Mouse (Mus musculus) adrenal gland, adult 2 months (tissue): ENCODE data around the gene Mdk. TPM values are rescaled to one million over a fixed set of nuclear protein-coding genes. Genes with fewer than 3 reads are reported as not detected.
A peak's percentile ranks its signal among the peaks of the same experiment; 100 is the strongest.

ENCODE experiments used
- DNase-seq: peaks from one replicate; pipeline ENCODE4 v3.0.0; 2021
- long read RNA-seq: library from polyadenylated mRNA; stranded (forward); transcript quantifications from one replicate; pipeline ENCODE4 v2.0.0, GENCODE M21; 2021
- polyA plus RNA-seq: library from polyadenylated mRNA; depleted of rRNA; stranded (reverse); fragments of >200 nt; gene quantifications from 2 replicates; pipeline ENCODE4 v1.2.3, GENCODE M21; 2012; rRNA removed
- total RNA-seq, 2 experiments: library from RNA; stranded (reverse); gene quantifications; 2 replicates each; pipeline ENCODE4 v1.2.3; 2021

The Mdk gene
- 1 to 10 TPM; 6.0 to 8.0 TPM for total RNA-seq
- 1.3 and 2.1 TPM in 2 replicates for polyA plus RNA-seq
- long read RNA-seq, partial matches to known transcripts: 0 of 4 reads
- long read RNA-seq, other reads (novel, unspliced or antisense): 0 of 4 reads

- no peak for DNase-seq
These were observed at the start of gene Mdk for GRCm38 (mm10) chr2:91932160-91932711. Gene Mdk, minus strand, starts transcription at chr2:91932297.

- DNase-seq: no peak
These were observed 48.7 kb upstream of the Mdk start for GRCm38 (mm10) chr2:91980830-91981229.

GRCm38 (mm10) chr2:91980245-91980644, 48.1 kb upstream of the Mdk start:
- DNase-seq: no peak

- no peak for DNase-seq
These were observed 46.5 kb upstream of the Mdk start for GRCm38 (mm10) chr2:91978547-91978946.

GRCm38 (mm10) chr2:91977960-91978359, 45.9 kb upstream of the Mdk start:
- DNase-seq: no peak

- no peak for DNase-seq
These were observed 43.8 kb upstream of the Mdk start, which contains the start of gene Dgkz for GRCm38 (mm10) chr2:91975581-91976541. Gene Dgkz, minus strand, starts transcription at chr2:91975864.

- no peak for DNase-seq
These were observed 41.5 kb upstream of the Mdk start for GRCm38 (mm10) chr2:91973416-91974135.

- DNase-seq: peak; percentile 40
These were observed 40.0 kb upstream of the Mdk start for GRCm38 (mm10) chr2:91972121-91972566.

GRCm38 (mm10) chr2:91971231-91972097, 39.4 kb upstream of the Mdk start:
- peak; percentile 36 for DNase-seq

GRCm38 (mm10) chr2:91967962-91968361, 35.9 kb upstream of the Mdk start:
- DNase-seq: peak; percentile 39

GRCm38 (mm10) chr2:91966367-91966766, 34.3 kb upstream of the Mdk start:
- DNase-seq: peak; percentile 44

GRCm38 (mm10) chr2:91965417-91965816, 33.3 kb upstream of the Mdk start:
- peak; percentile 75 for DNase-seq

GRCm38 (mm10) chr2:91964610-91965204, 32.6 kb upstream of the Mdk start:
- DNase-seq: no peak

GRCm38 (mm10) chr2:91963443-91963932, 31.4 kb upstream of the Mdk start:
- DNase-seq: peak; percentile 98

GRCm38 (mm10) chr2:91962864-91963401, 30.8 kb upstream of the Mdk start:
- peak; percentile 63 for DNase-seq

- no peak for DNase-seq
These were observed 30.0 kb upstream of the Mdk start for GRCm38 (mm10) chr2:91961901-91962761.

GRCm38 (mm10) chr2:91960459-91960858, 28.4 kb upstream of the Mdk start:
- DNase-seq: no peak

GRCm38 (mm10) chr2:91959544-91960410, 27.7 kb upstream of the Mdk start:
- DNase-seq: no peak
